9 mouse cellular contexts compared by ENCODE assay signal in the genomic region with DNA sequence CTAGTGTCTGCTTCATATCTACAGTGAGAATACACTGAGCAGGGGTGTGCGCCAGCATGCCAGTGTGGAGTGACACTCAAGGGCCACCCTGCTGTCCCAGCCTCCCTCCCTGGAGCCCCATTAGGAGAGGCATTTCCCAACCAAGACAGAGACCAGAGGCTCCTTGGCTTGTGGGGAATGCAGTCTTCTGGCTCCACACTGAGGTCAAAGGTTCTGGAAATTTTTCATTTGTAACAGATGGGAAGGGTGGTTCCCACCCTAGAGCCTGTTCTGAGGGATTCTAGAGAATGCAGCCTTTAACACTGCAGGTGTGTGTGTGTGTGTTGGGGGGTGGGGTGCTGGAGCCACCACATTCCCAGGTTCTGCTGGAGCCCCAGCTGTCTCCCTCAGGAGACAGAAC. TPM values are rescaled to one million over a fixed set of nuclear protein-coding genes. Genes with fewer than 3 reads are reported as not detected.
A peak's percentile ranks its signal among the peaks of the same experiment; 100 is the strongest.
DNase-seq lines count a peak whose midpoint lies in the region; ATAC-seq and TF ChIP-seq lines count a peak whose summit lies in the region.
"Had no signal": no experiment of that assay in that cellular context is flagged by ENCODE, and none has a peak within 500 bp of the region (broad histone marks: within the 10 kb centered on the region; RNA-seq: fewer than 3 reads in every experiment).

No protein-coding gene starts in this region.

- H3K4me2 ChIP-seq in liver, embryonic 15.5 days = no peak overlapping the region
- H3K4me2 ChIP-seq in hindbrain, postnatal 0 days (ENCODE audit: low read depth, low read length) = no peak overlapping the region

- H3K9ac ChIP-seq in liver, embryonic 15.5 days = no peak overlapping the region
- no peak overlapping the region for H3K9ac ChIP-seq in hindbrain, postnatal 0 days (replicated peaks; ENCODE audit: low read length)

- WGBS in liver, embryonic 15.5 days (ENCODE audit: insufficient replicate concordance) = 74% methylated on average over 1 of the region's 1 CpGs
- WGBS in forebrain, embryonic 10.5 days = 88% methylated on average over 1 of the region's 1 CpGs
- WGBS in hindbrain, postnatal 0 days = 61% methylated on average over 1 of the region's 1 CpGs

- peak; percentile 25 for DNase-seq in NIH3T3 (ENCODE audit: low read depth)
- peak; percentile 30 for DNase-seq in adrenal gland, postnatal 10 days
- DNase-seq in kidney, adult 9 months = peak; percentile 81
- no peak for DNase-seq in forebrain, embryonic 10.5 days (ENCODE audit: extremely low spot score, low spot score)
- no peak for DNase-seq in neural tube, embryonic 10.5 days (ENCODE audit: extremely low spot score, low spot score)
- DNase-seq in hindbrain, postnatal 0 days (ENCODE audit: low spot score) = no peak
- DNase-seq: layer of hippocampus, postnatal 36 days; thymus, postnatal 25 days had no signal

- no peaks in the 10 kb centered on the region for H3K9me3 ChIP-seq in liver, embryonic 15.5 days (replicated peaks)
- H3K9me3 ChIP-seq in forebrain, embryonic 10.5 days = no peaks in the 10 kb centered on the region
- H3K9me3 ChIP-seq in hindbrain, postnatal 0 days (ENCODE audit: low read length) = no peaks in the 10 kb centered on the region

- TF ChIP-seq CTCF in hindbrain, postnatal 0 days (IDR thresholded peaks at IDR 0.05; ENCODE audit: low read depth) = no peak

- no peaks in the 10 kb centered on the region for H3K27me3 ChIP-seq in liver, embryonic 15.5 days
- peaks cover 78% of the 10 kb centered on the region for H3K27me3 ChIP-seq in forebrain, embryonic 10.5 days (ENCODE audit: poor library complexity, severe bottlenecking)
- H3K27me3 ChIP-seq in hindbrain, postnatal 0 days (ENCODE audit: insufficient read depth, low read length) = no peaks in the 10 kb centered on the region

- peak overlapping the region; percentile 70 for H3K27ac ChIP-seq in liver, embryonic 15.5 days (replicated peaks)
- no peak overlapping the region for H3K27ac ChIP-seq in forebrain, embryonic 10.5 days
- H3K27ac ChIP-seq in hindbrain, postnatal 0 days = no peak overlapping the region

- no peaks in the 10 kb centered on the region for H3K36me3 ChIP-seq in liver, embryonic 15.5 days (replicated peaks)
- H3K36me3 ChIP-seq in forebrain, embryonic 10.5 days (replicated peaks) = no peaks in the 10 kb centered on the region
- no peaks in the 10 kb centered on the region for H3K36me3 ChIP-seq in hindbrain, postnatal 0 days (ENCODE audit: insufficient read depth, low read length)

- peaks cover 38% of the 10 kb centered on the region for H3K4me1 ChIP-seq in liver, embryonic 15.5 days (replicated peaks)
- peaks cover 23% of the 10 kb centered on the region for H3K4me1 ChIP-seq in forebrain, embryonic 10.5 days
- no peaks in the 10 kb centered on the region for H3K4me1 ChIP-seq in hindbrain, postnatal 0 days (ENCODE audit: insufficient read depth, low read length)

- H3K4me3 ChIP-seq in liver, embryonic 15.5 days (replicated peaks) = no peak overlapping the region
- H3K4me3 ChIP-seq in forebrain, embryonic 10.5 days = no peak overlapping the region
- no peak overlapping the region for H3K4me3 ChIP-seq in hindbrain, postnatal 0 days (ENCODE audit: low read length)

- ATAC-seq in liver, embryonic 15.5 days (ENCODE audit: insufficient read depth) = 0 out of 2 replicates have a peak, but pooled peaks have one; percentile 10
- ATAC-seq in hindbrain, postnatal 0 days = no peak

RNA-seq across cellular contexts. Expression of gene C130074G19Rik, which starts 11.5 kb away (rescaled TPM):
- 10 to 100 TPM; 41.7 to 43.4 TPM for total RNA-seq in adrenal gland, postnatal 10 days (2021)
- 2.0 and 2.3 TPM in 2 replicates for polyA plus RNA-seq in liver, embryonic 15.5 days (2015; fragmentation: Nextera tagmentation; extraction: Ambion mirVana)
- polyA plus RNA-seq in forebrain, embryonic 10.5 days (2016; fragmentation: Nextera tagmentation; extraction: Ambion mirVana) = 0.56 and 0.58 TPM in 2 replicates
- 4.2 and 6.6 TPM in 2 replicates for total RNA-seq in hindbrain, postnatal 0 days (2014; rRNA removed)
- polyA plus RNA-seq in hindbrain, postnatal 0 days (2015; fragmentation: Nextera tagmentation; extraction: Ambion mirVana) = 1.1 TPM in 2 replicates

RNA-seq across cellular contexts. Expression of gene Marc2, which starts 25.3 kb away (rescaled TPM):
- 100 to 1,000 TPM; 315 to 378 TPM for total RNA-seq in adrenal gland, postnatal 10 days (2021)
- 210 and 216 TPM in 2 replicates for polyA plus RNA-seq in liver, embryonic 15.5 days (2015; fragmentation: Nextera tagmentation; extraction: Ambion mirVana)
- 78.1 and 82.6 TPM in 2 replicates for polyA plus RNA-seq in forebrain, embryonic 10.5 days (2016; fragmentation: Nextera tagmentation; extraction: Ambion mirVana)
- total RNA-seq in hindbrain, postnatal 0 days (2014; rRNA removed) = 56.6 and 62.1 TPM in 2 replicates
- polyA plus RNA-seq in hindbrain, postnatal 0 days (2015; fragmentation: Nextera tagmentation; extraction: Ambion mirVana) = 151 TPM in 2 replicates

Comparison
In these comparisons a context has a peak if more than half of its experiments do, and no peak if none do; other contexts are left out.
1. DNase-seq: peak in NIH3T3 (single experiment), adrenal gland, postnatal 10 days (single experiment) and kidney, adult 9 months (single experiment); none in forebrain, embryonic 10.5 days (single experiment), neural tube, embryonic 10.5 days (single experiment) and hindbrain, postnatal 0 days (single experiment).